Mouse (Mus musculus) telencephalon, adult 2 months (tissue): ENCODE data around the gene Bri3bp.
"Not testable (repeated sequence)": the region's sequence is repeated elsewhere in the genome, so short reads cannot be mapped to it uniquely, and the experiment has no call there.

Source experiments
- DNase-seq: peaks from one replicate; pipeline ENCODE4 v3.0.0-alpha.2; 2011; ENCODE audit warnings: low read depth, low spot score

Bri3bp gene

GRCm38 (mm10) chr5:125485031-125485778 lies 43.8 kb downstream of the Bri3bp start:
- no peak for DNase-seq

DNA sequence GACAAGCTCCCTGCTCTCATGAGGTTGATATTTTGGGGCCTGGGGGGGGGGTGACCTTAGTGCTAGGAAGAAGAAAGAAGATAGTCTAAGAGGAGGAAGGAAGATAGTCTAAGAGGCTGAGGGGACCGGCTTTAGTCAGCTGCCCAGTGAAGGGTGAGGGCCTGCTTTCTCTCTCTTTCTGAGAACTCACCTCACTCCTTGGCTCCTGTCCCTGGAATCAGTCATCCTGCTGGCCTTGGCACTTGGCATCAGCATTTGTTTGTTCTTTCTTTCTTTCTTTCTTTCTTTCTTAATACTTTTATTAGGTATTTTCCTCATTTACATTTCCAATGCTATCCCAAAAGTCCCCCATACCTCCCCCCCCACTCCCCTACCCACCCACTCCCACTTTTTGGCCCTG lies 44.7 kb downstream of the Bri3bp start:
- DNase-seq = no peak

DNA sequence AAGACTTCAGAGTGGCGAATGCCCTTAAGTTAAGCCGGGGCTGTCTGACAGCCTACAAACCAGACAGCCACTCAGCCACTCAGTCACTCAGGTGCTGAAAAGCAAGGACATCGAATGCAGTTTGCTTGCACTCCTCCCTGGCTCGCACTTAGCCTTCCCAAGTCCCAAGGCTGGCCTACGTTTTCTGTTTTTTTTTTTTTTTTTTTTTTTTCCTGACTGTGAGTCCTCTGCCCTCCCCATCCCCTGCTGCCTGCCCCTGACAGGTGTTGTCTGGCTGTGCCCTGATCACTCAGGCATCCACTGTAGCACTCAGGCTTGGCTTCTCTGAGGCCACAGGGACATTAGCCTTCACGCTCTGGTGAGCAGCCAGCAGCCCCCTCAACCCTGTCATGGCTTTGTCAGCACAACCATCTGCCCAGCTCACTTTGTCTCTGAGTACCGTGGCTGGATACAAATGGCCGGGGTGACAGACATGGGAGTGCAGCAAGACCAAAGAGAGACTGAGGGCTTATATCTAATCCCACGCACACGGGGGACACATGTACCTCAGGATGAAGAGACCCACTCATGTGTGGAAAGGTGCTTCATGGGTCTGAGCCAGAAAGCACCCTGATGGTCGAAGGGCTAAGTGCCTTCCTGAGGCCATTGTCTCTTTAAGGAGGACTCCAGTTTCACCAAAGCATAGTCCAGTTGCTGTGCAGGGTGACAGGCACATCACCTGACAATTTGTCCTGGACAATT lies 46.2 kb downstream of the Bri3bp start:
- DNase-seq = no peak

DNA sequence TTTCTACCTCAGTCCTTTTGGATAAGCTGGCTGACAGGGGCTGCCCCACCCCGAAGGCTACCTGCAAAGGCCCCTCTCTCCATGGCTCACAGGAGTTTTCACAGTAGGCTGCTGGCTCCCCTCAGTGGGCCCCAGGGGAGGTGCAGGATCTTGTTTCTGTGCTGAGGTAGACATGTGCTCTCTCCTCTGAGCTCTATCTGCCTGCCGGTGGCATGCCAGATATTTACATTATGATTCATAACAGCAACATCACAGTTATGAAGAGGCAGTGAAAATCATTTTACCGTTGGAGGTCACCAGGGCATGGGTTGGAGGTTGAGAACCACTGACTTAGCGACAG lies 46.7 kb downstream of the Bri3bp start:
- DNase-seq = no peak

- not testable (repeated sequence) for DNase-seq
These were observed 47.6 kb downstream of the Bri3bp start for GRCm38 (mm10) chr5:125488953-125489352.

DNA sequence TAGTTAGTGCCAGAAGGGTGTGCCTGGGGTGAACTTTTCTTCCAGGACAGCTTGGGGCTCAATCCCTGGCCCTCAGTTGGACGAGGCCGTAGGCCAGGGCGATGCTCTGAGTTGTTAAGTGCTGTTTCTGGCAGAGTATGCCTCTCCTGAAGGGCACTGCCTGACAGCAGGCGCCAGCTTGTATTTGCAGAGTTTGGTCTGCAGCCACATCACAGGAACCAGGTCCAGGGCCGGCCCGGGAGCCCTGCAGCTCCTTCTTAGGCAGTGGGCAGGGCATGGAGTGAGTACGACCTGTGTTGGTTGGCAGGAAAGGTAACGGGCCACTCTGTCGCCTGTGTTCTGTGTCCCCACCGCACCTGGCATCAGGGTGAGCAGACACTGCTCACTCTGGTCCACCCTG lies 49.7 kb downstream of the Bri3bp start:
- no peak for DNase-seq

DNA sequence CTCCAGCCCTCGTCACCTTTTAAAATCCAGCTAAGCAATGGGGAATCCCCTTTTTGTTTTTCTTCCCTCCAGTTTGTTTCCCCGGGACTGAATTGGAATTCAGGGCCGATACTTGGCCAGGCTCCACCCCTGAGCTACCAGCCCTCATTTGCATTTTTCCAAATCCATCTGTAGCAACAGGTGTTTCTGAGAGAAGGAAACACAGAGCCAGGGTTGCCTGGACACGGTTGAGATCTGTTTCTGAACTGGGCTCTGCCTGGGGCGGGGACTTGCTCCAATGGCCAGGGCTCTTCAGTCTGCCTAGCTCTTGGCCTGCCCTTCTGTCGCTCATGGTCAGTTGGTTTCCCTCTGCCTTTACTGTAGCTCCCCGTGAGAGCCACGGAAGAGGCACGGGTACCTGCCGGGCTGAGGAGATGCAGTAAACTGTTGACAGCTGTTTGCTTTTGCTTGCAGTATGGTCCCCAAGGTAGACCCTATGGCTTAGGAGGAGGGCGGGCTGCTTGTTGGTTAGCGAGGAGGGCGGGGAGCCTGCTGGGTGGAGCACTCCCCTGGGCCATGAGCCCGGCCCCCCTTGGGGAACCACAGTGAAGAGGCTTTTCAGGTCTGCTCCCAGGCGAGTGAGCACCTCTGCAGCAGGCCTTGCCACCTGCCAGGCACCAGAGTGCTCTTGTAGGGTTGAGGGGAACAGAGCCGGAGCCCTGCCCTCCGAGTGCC lies 51.2 kb downstream of the Bri3bp start:
- no peak for DNase-seq

DNA sequence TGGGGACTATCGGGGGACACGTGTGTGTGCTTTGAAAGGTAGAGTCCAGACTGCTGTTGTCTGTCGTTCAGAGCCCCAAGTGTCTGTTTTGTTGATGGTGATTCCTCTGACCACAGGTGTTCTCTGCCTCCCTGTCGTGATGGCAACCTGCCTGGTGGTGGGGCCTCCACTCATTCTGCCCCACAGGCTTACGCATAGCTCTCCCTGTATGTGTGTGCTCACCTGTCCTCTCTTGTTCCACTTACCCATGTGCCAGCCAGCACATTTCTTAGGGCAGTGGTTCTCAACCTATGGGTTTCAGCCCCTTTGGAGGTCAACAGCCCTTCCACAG lies 51.7 kb downstream of the Bri3bp start:
- DNase-seq = no peak

GRCm38 (mm10) chr5:125495655-125496054 lies 54.3 kb downstream of the Bri3bp start:
- DNase-seq = no peak

DNA sequence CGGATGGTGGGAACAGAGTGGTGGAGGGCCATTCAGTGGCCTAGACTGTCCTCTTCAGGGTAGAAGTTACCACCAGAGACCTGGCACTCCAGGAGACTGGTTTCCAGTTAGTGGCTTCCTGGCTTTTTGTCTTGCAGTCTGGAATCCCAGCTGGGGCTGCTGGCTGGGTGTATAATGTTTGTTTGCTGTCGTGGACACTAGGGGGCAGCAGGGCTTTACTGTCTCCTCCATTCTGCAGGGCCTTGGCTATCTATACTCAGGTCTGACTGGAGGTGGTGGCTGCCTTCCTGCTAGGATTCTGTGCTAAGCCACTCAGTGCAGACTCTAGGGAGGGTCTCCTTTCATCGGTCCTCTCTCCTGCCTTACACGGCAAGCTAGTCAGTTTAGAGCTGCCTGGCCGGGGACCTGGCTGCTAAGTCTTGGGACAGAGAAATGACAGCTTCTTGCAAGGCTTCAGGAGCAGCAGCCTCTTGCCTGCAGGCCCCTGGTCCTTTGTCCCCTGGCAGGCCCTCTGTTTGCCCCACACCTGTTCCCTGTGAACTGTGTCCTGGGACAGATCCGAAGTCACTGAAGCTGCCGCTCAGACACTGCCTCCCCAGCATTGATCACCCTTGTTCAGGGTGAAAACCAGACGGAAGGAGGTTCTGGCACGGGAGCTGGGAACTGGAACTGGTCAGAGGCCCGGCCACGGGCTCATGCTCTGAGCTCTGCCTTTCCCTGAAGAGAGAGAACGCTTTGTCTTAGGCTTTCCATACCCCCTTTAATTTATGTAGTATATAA lies 56.6 kb downstream of the Bri3bp start:
- DNase-seq = no peak

- no peak for DNase-seq
These were observed 60.1 kb downstream of the Bri3bp start for GRCm38 (mm10) chr5:125501505-125501904.

DNA sequence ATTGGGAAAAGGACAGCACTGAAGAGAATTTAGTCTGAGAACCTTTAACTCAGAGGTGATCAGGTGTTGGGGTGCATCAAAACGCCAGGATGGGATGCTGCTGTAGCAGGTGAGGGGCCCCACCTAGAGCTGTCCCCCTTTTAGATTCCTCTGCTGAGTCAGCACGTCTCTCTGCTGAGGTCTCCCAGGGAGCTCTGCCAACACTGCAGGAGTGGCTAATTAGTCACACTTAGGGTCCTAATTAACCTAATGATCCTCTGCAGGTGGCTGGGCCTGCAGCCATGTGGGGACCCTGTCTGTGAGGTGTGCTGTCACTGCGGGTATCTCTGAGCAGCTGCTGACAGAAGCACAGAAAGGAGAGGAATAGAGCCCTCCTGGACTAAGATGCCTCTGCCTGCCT lies 60.8 kb downstream of the Bri3bp start:
- DNase-seq = no peak

GRCm38 (mm10) chr5:125503628-125504027 lies 62.3 kb downstream of the Bri3bp start:
- DNase-seq = no peak

DNA sequence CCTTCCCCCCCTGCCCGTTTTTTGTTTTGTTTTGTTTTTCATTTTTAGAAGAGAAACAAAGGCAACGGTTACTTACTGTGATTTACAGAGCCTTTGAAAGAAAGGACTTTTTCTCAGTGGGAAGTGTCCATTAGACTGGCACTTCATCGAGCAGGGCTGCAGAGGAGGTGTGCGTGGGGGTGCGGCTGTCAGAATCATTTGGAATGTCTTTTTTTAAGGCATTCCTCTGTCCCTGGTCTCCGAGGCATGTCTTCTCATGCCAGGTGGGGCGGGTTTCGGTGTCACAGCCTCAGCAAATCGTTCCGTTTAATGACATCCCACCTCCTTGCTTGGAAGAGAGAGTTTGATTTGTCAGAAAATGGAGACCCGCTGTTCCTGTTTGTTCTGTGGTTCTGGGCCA lies 63.3 kb downstream of the Bri3bp start:
- DNase-seq = no peak

GRCm38 (mm10) chr5:125505968-125506367 lies 64.6 kb downstream of the Bri3bp start:
- DNase-seq = no peak

DNA sequence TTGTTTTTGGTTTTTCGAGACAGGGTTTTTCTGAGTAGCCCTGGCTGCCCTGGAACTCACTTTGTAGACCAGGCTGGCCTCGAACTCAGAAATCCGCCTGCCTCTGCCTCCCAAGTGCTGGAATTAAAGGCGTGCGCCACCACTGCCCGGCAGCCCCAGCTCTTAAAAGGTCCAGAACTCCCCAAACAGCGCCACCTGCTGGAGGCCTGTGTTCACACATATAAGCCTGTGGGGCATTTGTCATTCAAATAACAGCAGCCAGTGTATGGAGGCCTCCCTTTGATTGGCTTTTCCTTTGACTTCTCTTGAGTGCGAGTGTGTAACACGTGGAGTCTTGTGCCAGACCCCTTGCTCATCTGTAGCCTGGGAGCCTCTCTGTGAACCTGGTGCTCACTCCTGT lies 66.2 kb downstream of the Bri3bp start:
- DNase-seq = no peak

DNA sequence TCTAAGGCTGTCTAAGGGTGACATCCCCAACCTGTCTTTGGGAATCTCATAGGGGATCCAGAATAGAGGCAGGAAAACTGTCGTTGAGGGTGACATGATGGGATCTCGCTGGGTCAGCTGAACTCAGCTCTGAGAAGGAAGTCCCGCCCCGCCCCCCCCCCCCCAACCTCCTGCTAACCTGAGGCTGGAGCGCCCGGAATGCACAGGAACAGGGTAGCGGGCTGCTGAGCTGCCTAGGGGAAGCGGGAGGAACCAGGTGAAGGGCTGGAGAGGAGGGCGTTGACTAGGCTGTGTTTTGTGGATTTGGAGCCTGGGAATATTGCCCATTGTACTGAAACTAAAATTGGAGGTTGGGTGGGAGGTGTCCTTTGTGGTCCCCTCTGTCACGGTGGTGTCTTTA lies 66.6 kb downstream of the Bri3bp start:
- DNase-seq = no peak

DNA sequence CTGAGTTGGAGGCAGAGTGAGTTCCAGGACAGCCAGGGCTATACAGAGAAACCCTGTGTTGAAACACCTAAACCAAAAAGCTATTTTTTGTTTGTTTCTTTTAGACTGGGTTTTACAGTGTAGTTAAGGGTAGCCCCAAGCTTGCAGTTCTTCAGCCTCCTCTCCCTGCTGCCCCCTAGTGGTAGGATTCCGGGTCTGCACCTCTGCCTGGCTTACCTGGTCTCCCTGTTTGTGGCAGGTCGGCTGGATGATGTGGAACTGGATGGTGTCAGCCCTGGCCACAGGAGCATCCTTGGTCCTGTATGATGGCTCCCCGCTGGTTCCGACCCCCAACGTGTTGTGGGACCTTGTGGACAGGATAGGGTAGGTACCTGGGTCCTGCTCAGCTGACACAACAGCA lies 68.2 kb downstream of the Bri3bp start:
- DNase-seq = no peak
